Mouse (Mus musculus): Measurements from ENCODE around the gene Slc30a6. TPM values are rescaled to one million over a fixed set of nuclear protein-coding genes. Genes with fewer than 3 reads are reported as not detected.
"Not testable (repeated sequence)": the region's sequence is repeated elsewhere in the genome, so short reads cannot be mapped to it uniquely, and the experiment has no call there.

The Slc30a6 gene
- polyA plus RNA-seq, 2 experiments: 38.8 to 41.1 TPM

DNA sequence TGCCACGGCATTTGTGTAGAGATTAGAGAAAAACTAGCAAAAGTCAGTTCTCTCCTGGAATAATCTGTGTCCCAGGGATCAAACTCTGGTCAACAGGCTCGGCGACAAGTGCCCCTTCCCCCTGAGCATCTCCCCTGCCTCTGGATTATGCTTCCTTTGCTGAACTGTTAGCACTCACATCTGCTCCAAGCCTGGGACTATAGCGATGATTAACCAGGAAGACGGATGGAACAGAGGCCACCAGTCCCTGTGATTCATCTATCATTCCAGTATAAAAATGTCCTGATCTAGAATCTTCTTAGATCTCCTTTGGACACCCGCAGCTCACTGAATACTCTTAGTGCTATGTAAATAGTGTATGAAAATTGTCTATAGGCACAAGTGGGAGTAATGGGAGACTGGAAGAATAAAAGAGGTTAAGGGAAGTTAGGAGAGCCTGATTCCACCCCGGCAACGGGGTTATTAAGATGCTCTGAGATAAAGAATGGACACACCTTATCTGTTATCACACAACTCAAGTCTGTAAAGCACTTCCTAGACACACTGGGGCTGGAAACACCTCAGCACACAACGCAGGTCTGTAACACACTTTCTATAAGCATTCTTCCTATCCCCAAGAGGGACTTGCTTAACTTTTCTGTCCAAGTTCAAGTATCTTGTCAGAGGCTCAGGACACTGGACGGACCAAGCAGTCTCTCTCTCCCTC, 62.7 kb downstream of the Slc30a6 start:
- no peak overlapping the region for H3K27ac ChIP-seq (replicated peaks; ENCODE audit: low read depth, low read length)
- 72% methylated on average over 10 of the region's 10 CpGs for WGBS
- no peak overlapping the region for H3K4me3 ChIP-seq (replicated peaks; ENCODE audit: low read length)
- no peaks in the 10 kb centered on the region for H3K27me3 ChIP-seq (ENCODE audit: control insufficient read depth, insufficient read depth, low read length)
- H3K9ac ChIP-seq (ENCODE audit: low read depth, low read length, severe bottlenecking): no peak overlapping the region
- H3K36me3 ChIP-seq (ENCODE audit: control insufficient read depth, insufficient read depth, low read length): no peaks in the 10 kb centered on the region
- H3K4me2 ChIP-seq (replicated peaks; ENCODE audit: low read depth, low read length, severe bottlenecking): no peak overlapping the region
- no peak for TF ChIP-seq POLR2A (IDR thresholded peaks at IDR 0.05; ENCODE audit: borderline replicate concordance, extremely low read depth, insufficient read depth, insufficient read length)
- H3K9me3 ChIP-seq (ENCODE audit: control insufficient read depth, low read length): no peaks in the 10 kb centered on the region
- DNase-seq (ENCODE audit: low spot score) (no peak), ATAC-seq (ENCODE audit: low FRiP score, low read depth) (no peak)
- H3K4me1 ChIP-seq (ENCODE audit: control insufficient read depth, insufficient read depth, low read length): no peaks in the 10 kb centered on the region

DNA sequence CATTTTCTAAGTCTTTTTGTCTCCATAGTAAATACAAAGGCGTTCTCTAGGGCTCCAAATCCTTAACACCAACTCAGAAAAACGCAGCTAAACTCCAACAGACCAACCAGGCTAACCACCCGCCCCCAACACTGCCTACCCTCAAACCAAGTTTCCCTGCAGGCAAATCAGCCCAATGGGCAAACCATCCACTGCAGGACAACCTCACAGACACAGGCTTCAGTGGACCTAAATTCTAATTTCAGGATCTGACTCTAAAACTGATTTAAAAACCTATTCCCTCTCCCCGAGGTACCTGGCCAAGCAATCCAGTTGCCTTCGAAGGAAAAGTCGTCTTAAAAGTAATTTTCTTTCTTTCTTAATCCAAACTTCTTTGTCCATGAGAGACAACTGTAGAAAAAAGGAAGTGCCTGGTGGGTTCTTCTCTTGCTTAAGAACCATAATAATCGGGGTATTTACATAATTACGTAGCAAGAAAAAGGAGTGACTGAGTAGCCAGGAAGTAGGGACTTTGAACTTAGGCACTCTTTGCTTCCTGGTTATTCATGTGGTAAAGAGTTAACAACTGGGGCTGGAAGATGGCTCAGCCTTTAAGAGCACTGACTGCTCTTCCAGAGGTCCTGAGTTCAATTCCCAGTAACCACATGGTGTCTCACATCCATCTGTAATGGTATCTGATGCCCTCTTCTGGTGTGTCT, 63.5 kb downstream of the Slc30a6 start, which contains the start of gene Nlrc4:
Gene Nlrc4 (minus strand): TSS at position 432 of the 698 bp plus-strand sequence.
- no peak within 1 kb of the TSS for H3K4me2 ChIP-seq (replicated peaks; ENCODE audit: low read depth, low read length, severe bottlenecking)
- DNase-seq (ENCODE audit: low spot score): no peak
- no peak for ATAC-seq (ENCODE audit: low FRiP score, low read depth)
- no peak within 1 kb of the TSS for H3K9ac ChIP-seq (ENCODE audit: low read depth, low read length, severe bottlenecking)
- no peaks in the 10 kb centered on the region for H3K36me3 ChIP-seq (ENCODE audit: control insufficient read depth, insufficient read depth, low read length)
- TF ChIP-seq POLR2A (IDR thresholded peaks at IDR 0.05; ENCODE audit: borderline replicate concordance, extremely low read depth, insufficient read depth, insufficient read length): no peak
- no peak within 1 kb of the TSS for H3K4me3 ChIP-seq (replicated peaks; ENCODE audit: low read length)
- 54% methylated on average over 8 of the region's 8 CpGs for WGBS
- H3K9me3 ChIP-seq (ENCODE audit: control insufficient read depth, low read length): no peaks in the 10 kb centered on the region
- H3K27me3 ChIP-seq (ENCODE audit: control insufficient read depth, insufficient read depth, low read length): no peaks in the 10 kb centered on the region
- H3K27ac ChIP-seq (replicated peaks; ENCODE audit: low read depth, low read length): no peak within 1 kb of the TSS
- H3K4me1 ChIP-seq (ENCODE audit: control insufficient read depth, insufficient read depth, low read length): no peaks in the 10 kb centered on the region

DNA sequence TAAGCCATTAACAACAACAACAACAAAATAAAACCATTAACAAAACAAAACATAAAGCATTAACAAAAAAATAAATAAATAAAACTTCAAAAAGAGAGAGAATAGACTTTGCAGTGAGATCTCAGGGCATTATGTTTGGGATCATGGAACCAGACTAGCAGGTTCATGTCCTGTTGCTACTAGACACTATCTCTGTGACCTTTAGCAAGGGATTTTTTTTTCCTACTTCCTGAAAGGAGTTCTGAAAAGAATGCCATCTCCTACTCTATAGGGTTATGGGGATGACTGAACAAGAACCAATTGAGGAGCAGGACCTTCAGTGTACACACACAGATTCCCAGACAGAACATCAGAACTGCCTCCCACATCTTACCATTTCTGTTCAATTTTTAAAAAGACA, 68.1 kb downstream of the Slc30a6 start:
- no peak overlapping the region for H3K27ac ChIP-seq (replicated peaks; ENCODE audit: low read depth, low read length)
- no peak overlapping the region for H3K4me2 ChIP-seq (replicated peaks; ENCODE audit: low read depth, low read length, severe bottlenecking)
- DNase-seq (ENCODE audit: low spot score): no peak

DNA sequence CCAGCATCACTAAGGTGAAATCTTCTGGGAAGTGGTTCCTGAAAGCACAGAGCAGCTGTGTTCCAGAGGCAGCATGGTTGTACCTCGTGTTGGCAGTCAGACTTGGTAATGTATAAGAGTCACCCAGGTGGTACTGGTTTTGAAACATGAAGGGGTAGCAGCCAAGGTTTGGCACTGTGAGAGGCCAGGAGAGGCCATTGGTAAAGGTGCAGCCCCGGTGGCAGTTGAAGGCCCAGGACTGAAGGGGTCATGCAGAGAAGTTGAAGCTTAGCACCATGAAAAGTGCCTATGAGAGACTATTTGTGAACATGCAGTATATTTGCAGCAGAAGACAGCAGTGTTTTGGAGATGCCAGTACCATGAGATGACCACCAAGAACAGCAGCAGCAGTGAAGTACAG, 72.6 kb downstream of the Slc30a6 start:
- H3K36me3 ChIP-seq (ENCODE audit: control insufficient read depth, insufficient read depth, low read length); ATAC-seq (ENCODE audit: low FRiP score, low read depth); H3K4me3 ChIP-seq (replicated peaks; ENCODE audit: low read length); H3K9ac ChIP-seq (ENCODE audit: low read depth, low read length, severe bottlenecking); H3K4me1 ChIP-seq (ENCODE audit: control insufficient read depth, insufficient read depth, low read length); H3K27me3 ChIP-seq (ENCODE audit: control insufficient read depth, insufficient read depth, low read length); DNase-seq (ENCODE audit: low spot score); H3K27ac ChIP-seq (replicated peaks; ENCODE audit: low read depth, low read length); H3K4me2 ChIP-seq (replicated peaks; ENCODE audit: low read depth, low read length, severe bottlenecking); H3K9me3 ChIP-seq (ENCODE audit: control insufficient read depth, low read length): not testable (repeated sequence)
- 85% methylated on average over 2 of the region's 2 CpGs for WGBS

More for the DNA sequence above, 68.1 kb downstream of the Slc30a6 start:
- no peak for ATAC-seq (ENCODE audit: low FRiP score, low read depth)
- no peak for TF ChIP-seq POLR2A (IDR thresholded peaks at IDR 0.05; ENCODE audit: borderline replicate concordance, extremely low read depth, insufficient read depth, insufficient read length)
- no peak overlapping the region for H3K4me3 ChIP-seq (replicated peaks; ENCODE audit: low read length)
- H3K9me3 ChIP-seq (ENCODE audit: control insufficient read depth, low read length): no peaks in the 10 kb centered on the region
- no peaks in the 10 kb centered on the region for H3K27me3 ChIP-seq (ENCODE audit: control insufficient read depth, insufficient read depth, low read length)
- no peak overlapping the region for H3K9ac ChIP-seq (ENCODE audit: low read depth, low read length, severe bottlenecking)
- H3K36me3 ChIP-seq (ENCODE audit: control insufficient read depth, insufficient read depth, low read length): no peaks in the 10 kb centered on the region
- H3K4me1 ChIP-seq (ENCODE audit: control insufficient read depth, insufficient read depth, low read length): no peaks in the 10 kb centered on the region

DNA sequence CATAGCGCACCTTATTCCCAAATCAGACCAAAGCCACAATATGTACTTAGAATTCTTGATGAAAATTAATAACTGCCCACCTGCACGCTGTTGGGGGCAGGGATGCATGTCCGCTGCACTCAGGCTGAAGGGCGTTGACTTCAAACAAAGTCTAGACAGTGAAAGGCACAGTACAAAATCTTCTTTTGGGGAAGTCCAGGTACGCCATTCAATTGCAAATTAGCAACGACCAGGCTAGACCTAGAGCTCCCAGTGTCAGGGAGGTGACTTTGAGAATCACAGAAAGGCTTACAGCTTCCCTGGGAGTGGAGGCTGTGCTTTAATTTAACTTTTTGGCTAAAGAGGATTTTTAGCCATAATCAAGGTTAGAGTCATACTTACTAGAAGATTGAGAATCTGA, 74.7 kb downstream of the Slc30a6 start:
- not testable (repeated sequence) for H3K9me3 ChIP-seq (ENCODE audit: control insufficient read depth, low read length); ATAC-seq (ENCODE audit: low FRiP score, low read depth); H3K27ac ChIP-seq (replicated peaks; ENCODE audit: low read depth, low read length); H3K4me3 ChIP-seq (replicated peaks; ENCODE audit: low read length); DNase-seq (ENCODE audit: low spot score); H3K4me1 ChIP-seq (ENCODE audit: control insufficient read depth, insufficient read depth, low read length); H3K27me3 ChIP-seq (ENCODE audit: control insufficient read depth, insufficient read depth, low read length); H3K36me3 ChIP-seq (ENCODE audit: control insufficient read depth, insufficient read depth, low read length); H3K4me2 ChIP-seq (replicated peaks; ENCODE audit: low read depth, low read length, severe bottlenecking); H3K9ac ChIP-seq (ENCODE audit: low read depth, low read length, severe bottlenecking)
- WGBS: 89% methylated on average over 6 of the region's 6 CpGs

Other genes with a start within 250 kb of the Slc30a6 start
- 73.6 and 75.0 TPM in 2 replicates for gene Memo1, start 100.1 kb upstream of the Slc30a6 start, polyA plus RNA-seq (2012; rRNA removed)
- 97.1 and 98.9 TPM in 2 replicates for gene Memo1, start 100.1 kb upstream of the Slc30a6 start, polyA plus RNA-seq (2014; fragmentation: Nextera tagmentation; extraction: Ambion mirVana)
- gene Dpy30, start 71.7 kb upstream of the Slc30a6 start, polyA plus RNA-seq (2012; rRNA removed): 99.4 and 130 TPM in 2 replicates
- gene Dpy30, start 71.7 kb upstream of the Slc30a6 start, polyA plus RNA-seq (2014; fragmentation: Nextera tagmentation; extraction: Ambion mirVana): 184 and 204 TPM in 2 replicates
- gene Spast, start 56.6 kb upstream of the Slc30a6 start, polyA plus RNA-seq (2012; rRNA removed): 23.7 and 24.0 TPM in 2 replicates
- gene Spast, start 56.6 kb upstream of the Slc30a6 start, polyA plus RNA-seq (2014; fragmentation: Nextera tagmentation; extraction: Ambion mirVana): 28.3 and 32.4 TPM in 2 replicates
- gene Nlrc4, start 63.5 kb downstream of the Slc30a6 start, polyA plus RNA-seq (2012; rRNA removed): 0.15 and 0.16 TPM in 2 replicates
- gene Nlrc4, start 63.5 kb downstream of the Slc30a6 start, polyA plus RNA-seq (2014; fragmentation: Nextera tagmentation; extraction: Ambion mirVana): 0.26 and 0.50 TPM in 2 replicates
- gene Yipf4, start 93.9 kb downstream of the Slc30a6 start, polyA plus RNA-seq (2012; rRNA removed): 35.5 and 36.9 TPM in 2 replicates
- 72.0 and 73.1 TPM in 2 replicates for gene Yipf4, start 93.9 kb downstream of the Slc30a6 start, polyA plus RNA-seq (2014; fragmentation: Nextera tagmentation; extraction: Ambion mirVana)
- gene Birc6, start 132.7 kb downstream of the Slc30a6 start, polyA plus RNA-seq (2012; rRNA removed): 96.5 and 119 TPM in 2 replicates
- gene Birc6, start 132.7 kb downstream of the Slc30a6 start, polyA plus RNA-seq (2014; fragmentation: Nextera tagmentation; extraction: Ambion mirVana): 87.3 and 98.7 TPM in 2 replicates